Mouse (Mus musculus) stomach, embryonic 14.5 days (tissue): ENCODE measurements around the gene Cth. TPM values are rescaled to one million over a fixed set of nuclear protein-coding genes. Genes with fewer than 3 reads are reported as not detected.
"Not testable (repeated sequence)": the region's sequence is repeated elsewhere in the genome, so short reads cannot be mapped to it uniquely, and the experiment has no call there.

ENCODE experiments used
- ATAC-seq: fragments of 200-750 bp; cut with Nextera tagmentation; 2 replicates; pipeline ENCODE4 v1.8.0; 2017; ENCODE audit warnings: low read depth, moderate TSS enrichment; ENCODE audit not compliant: insufficient number of reproducible peaks, insufficient read depth, low FRiP score
- H3K27ac ChIP-seq: fragments of 300-500 bp; sonication (generic); 2 replicates; pipeline ENCODE4 v1.5.1; 2014; ENCODE audit warnings: mild to moderate bottlenecking, low read length, moderate library complexity, mixed read lengths
- H3K27me3 ChIP-seq: fragments of 300-500 bp; sonication (generic); 2 replicates; pipeline ENCODE4 v1.6.1; 2014; ENCODE audit warnings: low read length, control low read depth, mixed read lengths; ENCODE audit not compliant: control insufficient read depth, insufficient read depth
- H3K36me3 ChIP-seq: fragments of 300-500 bp; sonication (generic); 2 replicates; pipeline ENCODE4 v1.6.1; 2014; ENCODE audit warnings: mild to moderate bottlenecking, control low read depth, low read length, moderate library complexity, mixed read lengths; ENCODE audit not compliant: control insufficient read depth, insufficient read depth
- H3K4me1 ChIP-seq: fragments of 300-500 bp; sonication (generic); 2 replicates; pipeline ENCODE4 v1.6.1; 2014; ENCODE audit warnings: low read length, control low read depth, mixed read lengths; ENCODE audit not compliant: control insufficient read depth, insufficient read depth
- H3K4me2 ChIP-seq: fragments of 300-500 bp; sonication (generic); replicated peaks from 2 replicates; pipeline ENCODE4 v1.6.1; 2014; ENCODE audit warnings: low read depth, low read length, control low read depth
- H3K4me3 ChIP-seq: fragments of 300-500 bp; sonication (generic); 2 replicates; pipeline ENCODE4 v1.5.1; 2014; ENCODE audit warnings: low read depth, low read length, control low read depth
- H3K9ac ChIP-seq: fragments of 300-500 bp; sonication (generic); replicated peaks from 2 replicates; pipeline ENCODE4 v1.6.1; 2014; ENCODE audit warnings: low read depth, mild to moderate bottlenecking, control low read depth, low read length, moderate library complexity, mixed read lengths
- H3K9me3 ChIP-seq: fragments of 300-500 bp; sonication (generic); 2 replicates; pipeline ENCODE4 v1.6.1; 2016; ENCODE audit warnings: low read depth, low read length, control low read depth; ENCODE audit not compliant: control insufficient read depth
- WGBS: fragments of 180-500 bp; shearing (Covaris S2); extraction: QIAGEN DNeasy Blood & Tissue Kit; methylation state at CpG from one replicate; pipeline ENCODE4 v1.1.7; 2014; 5-methylcytosine and 5-hydroxymethylcytosine counted together
- polyA plus RNA-seq: library from polyadenylated mRNA; unstranded; fragments of >200 nt; fragmentation: Nextera tagmentation; extraction: Ambion mirVana; gene quantifications from 2 replicates; pipeline ENCODE4 v1.2.1, GENCODE M21; 2014

Gene Cth
- polyA plus RNA-seq, 1 experiment from 2014 or later = 13.4 TPM

DNA sequence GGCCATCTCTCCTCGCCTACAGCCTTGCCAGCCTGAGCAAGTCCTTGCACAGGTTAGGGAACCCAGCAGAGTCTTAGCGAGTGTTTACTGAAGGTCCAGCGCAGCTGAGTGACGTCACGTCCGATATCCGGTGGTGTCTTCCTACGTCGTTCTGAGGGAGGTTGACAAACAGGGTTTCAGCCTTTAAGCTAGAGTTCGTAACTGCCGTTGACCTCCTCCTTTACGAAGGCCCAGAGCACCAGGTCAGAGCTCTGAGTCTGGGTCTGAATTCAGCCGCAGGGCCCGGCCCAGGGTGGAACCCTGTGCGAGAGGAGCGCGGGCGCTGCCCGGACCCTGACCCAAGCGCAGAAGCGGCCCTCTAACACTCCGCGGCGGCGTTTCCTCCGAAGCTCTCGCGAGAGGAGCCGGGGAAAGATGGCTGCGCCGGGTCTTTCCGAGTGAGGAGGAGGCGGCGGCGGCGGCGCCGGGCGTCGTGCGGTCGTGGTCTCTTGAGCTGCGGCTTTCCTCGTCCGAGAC is 22.0 kb upstream of the Cth start, which contains the start of gene Ankrd13c:
Gene Ankrd13c (plus strand): TSS at position 397 of the 516 bp plus-strand sequence.
- peak within 1 kb of the TSS; percentile 93 for H3K9ac ChIP-seq
- no peaks in the 10 kb centered on the region for H3K36me3 ChIP-seq
- no peaks in the 10 kb centered on the region for H3K9me3 ChIP-seq
- H3K4me1 ChIP-seq = 0 out of 2 replicates have a peak, but pooled peaks cover 3% of the 10 kb centered on the region
- peak; percentile 98 for ATAC-seq
- under 1% methylated on average over 45 of the region's 45 CpGs for WGBS
- peak within 1 kb of the TSS; percentile 88 for H3K4me2 ChIP-seq
- peak within 1 kb of the TSS; percentile 98 for H3K4me3 ChIP-seq
- H3K27ac ChIP-seq = peak within 1 kb of the TSS; percentile 96
- no peaks in the 10 kb centered on the region for H3K27me3 ChIP-seq

- no peaks in the 10 kb centered on the region for H3K27me3 ChIP-seq
- H3K9ac ChIP-seq = no peak overlapping the region
- H3K4me2 ChIP-seq = no peak overlapping the region
- ATAC-seq = no peak
- H3K4me3 ChIP-seq = no peak overlapping the region
- no peak overlapping the region for H3K27ac ChIP-seq
- no peaks in the 10 kb centered on the region for H3K36me3 ChIP-seq
- WGBS = 83% methylated on average over 2 of the region's 2 CpGs
- H3K4me1 ChIP-seq = no peaks in the 10 kb centered on the region
- H3K9me3 ChIP-seq = no peaks in the 10 kb centered on the region
Observed at GRCm38 (mm10) chr3:157938585-157938984, 13.7 kb upstream of the Cth start.

DNA sequence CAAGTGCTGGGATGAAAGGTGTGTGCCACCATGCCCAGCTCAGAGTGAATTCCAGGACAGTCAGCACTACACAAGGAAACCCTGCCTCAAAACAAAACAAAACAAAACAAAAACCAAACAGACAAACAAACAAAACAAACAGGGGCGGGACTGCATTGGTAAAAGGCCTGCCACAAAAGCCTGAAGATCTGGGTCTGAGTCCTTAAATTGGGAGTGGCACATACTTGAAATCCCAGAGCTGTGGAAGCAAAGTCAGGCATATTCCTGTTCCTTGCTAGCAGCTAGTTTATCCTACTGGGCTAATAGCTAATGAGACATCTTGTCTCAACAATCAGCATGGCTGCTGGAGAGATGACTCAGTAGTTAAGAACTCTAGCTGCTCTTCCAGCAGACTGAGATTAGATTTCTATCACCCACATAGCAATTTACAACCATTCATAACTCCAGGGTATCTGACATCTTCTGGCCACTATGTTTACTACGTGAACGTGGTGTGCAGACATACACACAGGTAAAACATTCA is 9.5 kb upstream of the Cth start:
- Histone ChIP-seq H3K36me3 (no peaks in the 10 kb centered on the region), H3K27me3 (no peaks in the 10 kb centered on the region), H3K4me3 (no peak overlapping the region), H3K9ac (no peak overlapping the region), H3K4me1 (no peaks in the 10 kb centered on the region), H3K27ac (no peak overlapping the region), H3K4me2 (no peak overlapping the region), H3K9me3 (no peaks in the 10 kb centered on the region)
- ATAC-seq = no peak
- WGBS = 72% methylated on average over 3 of the region's 3 CpGs

GRCm38 (mm10) chr3:157933223-157933622 is 8.3 kb upstream of the Cth start:
- not testable (repeated sequence) for ATAC-seq, H3K4me2 ChIP-seq, H3K9ac ChIP-seq, H3K4me3 ChIP-seq, H3K36me3 ChIP-seq, H3K9me3 ChIP-seq, H3K4me1 ChIP-seq, H3K27me3 ChIP-seq, H3K27ac ChIP-seq
- 75% methylated on average over 5 of the region's 6 CpGs for WGBS

GRCm38 (mm10) chr3:157932074-157932473 is 7.2 kb upstream of the Cth start:
- Histone ChIP-seq H3K36me3 (no peaks in the 10 kb centered on the region), H3K27me3 (no peaks in the 10 kb centered on the region), H3K4me2 (no peak overlapping the region), H3K27ac (no peak overlapping the region), H3K4me3 (no peak overlapping the region), H3K4me1 (no peaks in the 10 kb centered on the region), H3K9me3 (no peaks in the 10 kb centered on the region), H3K9ac (no peak overlapping the region)
- ATAC-seq = 0 out of 2 replicates have a peak, but pooled peaks have one; percentile 10
- 47% methylated on average over 3 of the region's 3 CpGs for WGBS

DNA sequence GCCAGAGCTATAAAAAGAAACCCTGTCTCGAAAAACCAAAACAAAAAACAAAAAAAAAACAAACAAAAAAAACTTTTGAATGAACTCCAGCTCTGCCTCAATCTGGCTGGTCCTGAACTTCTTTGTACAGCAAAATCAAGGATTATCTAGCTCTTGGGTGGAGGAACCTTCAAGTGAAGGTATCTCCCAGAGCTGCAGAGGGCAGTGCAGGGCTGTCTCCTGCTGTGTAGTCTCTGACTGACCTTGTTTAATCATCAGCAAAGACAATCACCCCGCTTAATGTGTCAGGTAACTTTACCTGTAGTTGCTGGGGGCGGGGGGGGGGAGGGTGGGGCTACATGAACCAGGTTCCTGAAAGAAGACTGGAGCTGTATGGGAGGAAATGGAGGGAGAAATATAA is 6.7 kb upstream of the Cth start:
- Histone ChIP-seq H3K4me1 (no peaks in the 10 kb centered on the region), H3K9ac (no peak overlapping the region), H3K4me2 (no peak overlapping the region), H3K27me3 (no peaks in the 10 kb centered on the region), H3K4me3 (no peak overlapping the region), H3K9me3 (no peaks in the 10 kb centered on the region), H3K27ac (no peak overlapping the region), H3K36me3 (no peaks in the 10 kb centered on the region)
- 0 out of 2 replicates have a peak, but pooled peaks have one; percentile 42 for ATAC-seq
- 50% methylated on average over 3 of the region's 3 CpGs for WGBS

DNA sequence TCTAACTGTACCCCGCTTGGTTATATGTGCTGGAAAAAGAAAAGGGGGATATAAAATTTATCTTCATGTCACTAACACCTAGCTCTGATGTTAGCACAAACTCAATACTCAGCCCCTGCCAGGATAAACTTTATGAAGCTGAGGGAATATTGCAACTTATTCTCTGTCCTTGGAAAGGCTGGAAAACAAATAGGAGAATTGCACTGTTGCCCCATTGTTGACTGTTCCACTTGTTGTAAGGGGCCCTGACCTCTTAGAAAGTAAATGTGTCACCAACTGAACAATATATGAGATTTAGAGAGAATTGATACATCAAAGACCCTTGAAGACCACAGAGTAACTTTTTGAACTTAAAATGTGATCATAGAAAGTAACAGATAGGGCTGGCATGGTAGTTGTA is 4.5 kb upstream of the Cth start:
- no peaks in the 10 kb centered on the region for H3K4me1 ChIP-seq
- no peak overlapping the region for H3K4me3 ChIP-seq
- no peak for ATAC-seq
- no peak overlapping the region for H3K27ac ChIP-seq
- no peaks in the 10 kb centered on the region for H3K36me3 ChIP-seq
- no peak overlapping the region for H3K4me2 ChIP-seq
- no peak overlapping the region for H3K9ac ChIP-seq
- WGBS = 76% methylated on average over 1 of the region's 1 CpGs
- H3K9me3 ChIP-seq = no peaks in the 10 kb centered on the region
- no peaks in the 10 kb centered on the region for H3K27me3 ChIP-seq

DNA sequence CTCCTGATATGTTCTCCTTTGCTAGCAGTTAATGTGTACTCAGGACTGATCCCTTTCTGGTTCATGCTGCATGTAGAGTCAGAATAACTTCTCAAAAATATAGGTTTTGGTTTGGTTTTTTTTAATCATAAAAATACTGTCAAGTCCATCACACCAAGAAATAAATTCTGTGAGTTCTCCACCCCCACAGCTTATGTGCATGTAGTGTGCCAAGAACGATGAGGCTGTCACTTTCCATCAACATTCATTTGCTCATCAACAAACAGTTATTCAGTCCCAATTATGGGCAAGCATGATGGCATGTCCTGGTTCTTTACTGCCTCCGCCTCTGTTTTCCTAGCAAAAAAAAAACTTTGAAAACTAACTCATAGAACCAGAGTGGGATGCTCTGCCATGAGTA is 3.9 kb upstream of the Cth start:
- Histone ChIP-seq H3K9me3 (no peaks in the 10 kb centered on the region), H3K27me3 (no peaks in the 10 kb centered on the region), H3K4me2 (no peak overlapping the region), H3K4me3 (no peak overlapping the region), H3K4me1 (no peaks in the 10 kb centered on the region), H3K27ac (no peak overlapping the region), H3K36me3 (no peaks in the 10 kb centered on the region), H3K9ac (no peak overlapping the region)
- ATAC-seq = no peak
- 81% methylated on average over 2 of the region's 2 CpGs for WGBS

- no peak for ATAC-seq
- no peak overlapping the region for H3K9ac ChIP-seq
- 38% methylated on average over 2 of the region's 2 CpGs for WGBS
- H3K27me3 ChIP-seq = no peaks in the 10 kb centered on the region
- no peak overlapping the region for H3K27ac ChIP-seq
- H3K9me3 ChIP-seq = no peaks in the 10 kb centered on the region
- H3K4me1 ChIP-seq = no peaks in the 10 kb centered on the region
- H3K4me2 ChIP-seq = no peak overlapping the region
- H3K4me3 ChIP-seq = no peak overlapping the region
- no peaks in the 10 kb centered on the region for H3K36me3 ChIP-seq
Observed at GRCm38 (mm10) chr3:157926761-157927160, 1.9 kb upstream of the Cth start.
